Mouse (Mus musculus): ENCODE measurements around the gene Ablim1.

Ablim1 gene

GRCm38 (mm10) chr19:57314346-57315012 is at the start of gene Ablim1:
TSS of gene Ablim1 (minus strand) at chr19:57314919.
- peak; percentile 82 to 86 for DNase-seq

GRCm38 (mm10) chr19:57363538-57363937 is 48.8 kb upstream of the Ablim1 start:
- DNase-seq = no peak

GRCm38 (mm10) chr19:57363076-57363475 is 48.4 kb upstream of the Ablim1 start:
- no peak for DNase-seq

- DNase-seq = peak; percentile 21 to 22
Measured at GRCm38 (mm10) chr19:57362586-57362985, 47.9 kb upstream of the Ablim1 start.

GRCm38 (mm10) chr19:57361939-57362307 is 47.2 kb upstream of the Ablim1 start:
- no peak for DNase-seq

GRCm38 (mm10) chr19:57361131-57361938 is 46.6 kb upstream of the Ablim1 start:
- peak; percentile 55 to 75 for DNase-seq

GRCm38 (mm10) chr19:57360341-57361130 is 45.8 kb upstream of the Ablim1 start, which contains the start of gene Fam160b1:
TSS of gene Fam160b1 (plus strand) at chr19:57360680.
- DNase-seq = peak; percentile 96 to 99

- peak; percentile 47 to 55 for DNase-seq
Measured at GRCm38 (mm10) chr19:57359701-57360326, 45.1 kb upstream of the Ablim1 start.

GRCm38 (mm10) chr19:57358836-57359598 is 44.3 kb upstream of the Ablim1 start:
- DNase-seq = no peak

GRCm38 (mm10) chr19:57358322-57358721 is 43.6 kb upstream of the Ablim1 start:
- peak; percentile 27 to 30 for DNase-seq

GRCm38 (mm10) chr19:57357811-57358210 is 43.1 kb upstream of the Ablim1 start:
- no peak for DNase-seq

- no peak for DNase-seq
Measured at GRCm38 (mm10) chr19:57357244-57357643, 42.5 kb upstream of the Ablim1 start.

- DNase-seq = no peak
Measured at GRCm38 (mm10) chr19:57356273-57356672, 41.6 kb upstream of the Ablim1 start.

- no peak for DNase-seq
Measured at GRCm38 (mm10) chr19:57355451-57356251, 40.9 kb upstream of the Ablim1 start.

- no peak for DNase-seq
Measured at GRCm38 (mm10) chr19:57354715-57355114, 40.0 kb upstream of the Ablim1 start.

- no peak for DNase-seq
Measured at GRCm38 (mm10) chr19:57354050-57354449, 39.3 kb upstream of the Ablim1 start.

GRCm38 (mm10) chr19:57353228-57353627 is 38.5 kb upstream of the Ablim1 start:
- no peak for DNase-seq

GRCm38 (mm10) chr19:57352337-57352935 is 37.7 kb upstream of the Ablim1 start:
- DNase-seq = no peak

GRCm38 (mm10) chr19:57349096-57349495 is 34.4 kb upstream of the Ablim1 start:
- DNase-seq = no peak

GRCm38 (mm10) chr19:57344678-57345077 is 30.0 kb upstream of the Ablim1 start:
- no peak for DNase-seq

GRCm38 (mm10) chr19:57343860-57344259 is 29.1 kb upstream of the Ablim1 start:
- no peak for DNase-seq

All from cerebellum, adult 18-20 months (tissue).